ENCODE assay signal across 8 mouse cellular contexts in the genomic region with DNA sequence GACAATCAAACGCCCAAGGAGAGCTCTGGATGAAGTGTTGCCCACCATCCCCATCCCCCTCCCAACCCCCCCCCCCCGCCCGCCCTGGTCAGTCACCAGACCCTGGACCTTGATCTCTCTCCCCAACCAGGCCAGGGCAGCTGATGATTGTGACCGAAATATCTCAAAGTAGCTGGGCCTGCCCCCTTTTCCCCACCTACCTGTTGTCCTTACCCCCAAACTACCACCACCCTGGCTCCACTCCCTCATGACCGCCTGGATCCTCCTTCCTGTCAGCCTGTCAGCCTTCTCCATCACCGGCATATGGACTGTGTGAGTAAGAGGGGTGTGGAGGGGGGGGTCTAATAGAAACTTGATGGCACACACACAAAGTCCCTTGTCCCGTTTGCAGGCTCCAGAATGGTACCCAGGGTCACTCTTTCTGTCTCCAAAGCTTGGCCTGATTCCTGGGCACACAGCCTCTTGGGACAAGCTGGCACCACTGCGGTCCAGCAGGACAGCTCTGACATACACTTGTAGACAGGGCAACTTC. TPM values are rescaled to one million over a fixed set of nuclear protein-coding genes. Genes with fewer than 3 reads are reported as not detected.
DNase-seq lines count a peak whose midpoint lies in the region; ATAC-seq lines count a peak whose summit lies in the region.

No protein-coding gene starts in this region.

- H3K9me3 ChIP-seq in kidney, embryonic 14.5 days (ENCODE audit: control insufficient read depth, low read length) = no peaks in the 10 kb centered on the region
- H3K9me3 ChIP-seq in embryonic facial prominence, embryonic 12.5 days = no peaks in the 10 kb centered on the region
- no peaks in the 10 kb centered on the region for H3K9me3 ChIP-seq in hindbrain, embryonic 16.5 days (ENCODE audit: control insufficient read depth, low read length)
- H3K9me3 ChIP-seq in midbrain, embryonic 14.5 days (ENCODE audit: control insufficient read depth, low read length) = no peaks in the 10 kb centered on the region

- ATAC-seq in kidney, embryonic 14.5 days (ENCODE audit: low FRiP score, low TSS enrichment) = peak; percentile 13
- ATAC-seq in embryonic facial prominence, embryonic 12.5 days (ENCODE audit: insufficient number of reproducible peaks, insufficient read depth, low FRiP score, low TSS enrichment) = no peak; the same call in 1 of the 2 replicates
- peak; percentile 8; the same call in 1 of the 2 replicates for ATAC-seq in hindbrain, embryonic 16.5 days
- peak; percentile 2; the same call in 1 of the 2 replicates for ATAC-seq in midbrain, embryonic 14.5 days (ENCODE audit: low FRiP score, low TSS enrichment)

- intact Hi-C loops in left cerebral cortex, postnatal 14 days (cut with DNase I) = no loop called here

- no peak for DNase-seq in kidney, postnatal 14 days
- no peak for DNase-seq in midbrain, embryonic 14.5 days
- no peak for DNase-seq in left cerebral cortex, postnatal 14 days (ENCODE audit: low spot score in 2 of 2)
- DNase-seq in T-cell, adult 2 months (ENCODE audit: low spot score) = no peak
- no peak for DNase-seq in B cell, adult 2 months

- H3K27me3 ChIP-seq in kidney, embryonic 14.5 days (ENCODE audit: control insufficient read depth, insufficient read depth, low read length) = no peaks in the 10 kb centered on the region
- no peaks in the 10 kb centered on the region for H3K27me3 ChIP-seq in embryonic facial prominence, embryonic 12.5 days
- no peaks in the 10 kb centered on the region for H3K27me3 ChIP-seq in hindbrain, embryonic 16.5 days (replicated peaks; ENCODE audit: control insufficient read depth, insufficient read depth, low read length)
- no peaks in the 10 kb centered on the region for H3K27me3 ChIP-seq in midbrain, embryonic 14.5 days (ENCODE audit: control insufficient read depth, insufficient read depth, low read length)

- peak overlapping the region; percentile 88 for H3K4me2 ChIP-seq in kidney, embryonic 14.5 days (replicated peaks; ENCODE audit: low read depth, low read length)
- peak overlapping the region; percentile 92 for H3K4me2 ChIP-seq in embryonic facial prominence, embryonic 12.5 days (replicated peaks)
- peak overlapping the region; percentile 92 for H3K4me2 ChIP-seq in hindbrain, embryonic 16.5 days (ENCODE audit: low read length)
- H3K4me2 ChIP-seq in midbrain, embryonic 14.5 days (ENCODE audit: low read length) = peak overlapping the region; percentile 59

- peaks cover 9% of the 10 kb centered on the region for H3K4me1 ChIP-seq in kidney, embryonic 14.5 days (ENCODE audit: control insufficient read depth, insufficient read depth, low read length)
- H3K4me1 ChIP-seq in embryonic facial prominence, embryonic 12.5 days = peaks cover 39% of the 10 kb centered on the region; the same call in 1 of the 2 replicates
- H3K4me1 ChIP-seq in hindbrain, embryonic 16.5 days (ENCODE audit: control insufficient read depth, insufficient read depth, low read depth, low read length) = peaks cover 25% of the 10 kb centered on the region
- H3K4me1 ChIP-seq in midbrain, embryonic 14.5 days (ENCODE audit: control insufficient read depth, insufficient read depth, low read length) = peaks cover 15% of the 10 kb centered on the region; the same call in 1 of the 2 replicates

- 37% methylated on average over 8 of the region's 8 CpGs for WGBS in kidney, embryonic 14.5 days
- WGBS in embryonic facial prominence, embryonic 12.5 days = 35% methylated on average over 7 of the region's 8 CpGs
- WGBS in hindbrain, embryonic 16.5 days = 32% methylated on average over 6 of the region's 8 CpGs
- WGBS in midbrain, embryonic 14.5 days = 37% methylated on average over 8 of the region's 8 CpGs

- peak overlapping the region; percentile 59 for H3K4me3 ChIP-seq in kidney, embryonic 14.5 days (ENCODE audit: low read length)
- H3K4me3 ChIP-seq in embryonic facial prominence, embryonic 12.5 days = peak overlapping the region; percentile 54
- H3K4me3 ChIP-seq in hindbrain, embryonic 16.5 days (ENCODE audit: low read length) = peak overlapping the region; percentile 67
- H3K4me3 ChIP-seq in midbrain, embryonic 14.5 days (replicated peaks; ENCODE audit: low read depth, low read length) = peak overlapping the region; percentile 59

- H3K9ac ChIP-seq in kidney, embryonic 14.5 days (ENCODE audit: low read depth, low read length) = peak overlapping the region; percentile 50
- H3K9ac ChIP-seq in embryonic facial prominence, embryonic 12.5 days = peak overlapping the region; percentile 60
- H3K9ac ChIP-seq in hindbrain, embryonic 16.5 days (ENCODE audit: low read depth, low read length) = peak overlapping the region; percentile 83
- peak overlapping the region; percentile 68 for H3K9ac ChIP-seq in midbrain, embryonic 14.5 days (replicated peaks; ENCODE audit: low read length)

- H3K27ac ChIP-seq in kidney, embryonic 14.5 days (ENCODE audit: low read depth, low read length) = no peak overlapping the region
- H3K27ac ChIP-seq in embryonic facial prominence, embryonic 12.5 days = no peak overlapping the region
- H3K27ac ChIP-seq in hindbrain, embryonic 16.5 days (ENCODE audit: low read depth, low read length) = peak overlapping the region; percentile 63; the same call in 1 of the 2 replicates
- H3K27ac ChIP-seq in midbrain, embryonic 14.5 days (replicated peaks; ENCODE audit: low read depth, low read length) = no peak overlapping the region

- peaks cover 28% of the 10 kb centered on the region for H3K36me3 ChIP-seq in kidney, embryonic 14.5 days (ENCODE audit: control insufficient read depth, insufficient read depth, low read length)
- H3K36me3 ChIP-seq in embryonic facial prominence, embryonic 12.5 days = peaks cover 27% of the 10 kb centered on the region
- peaks cover 13% of the 10 kb centered on the region for H3K36me3 ChIP-seq in hindbrain, embryonic 16.5 days (ENCODE audit: control insufficient read depth, insufficient read depth, low read length)
- H3K36me3 ChIP-seq in midbrain, embryonic 14.5 days (ENCODE audit: control insufficient read depth, insufficient read depth, low read length) = peaks cover 28% of the 10 kb centered on the region

RNA-seq across cellular contexts. Expression of a gene that starts 0.8 kb away (rescaled TPM):
- 18.3 and 18.7 TPM in 2 replicates for polyA plus RNA-seq in kidney, embryonic 14.5 days (2014; fragmentation: Nextera tagmentation; extraction: Ambion mirVana)
- 8.9 and 9.7 TPM in 2 replicates for polyA plus RNA-seq in embryonic facial prominence, embryonic 12.5 days (2016; fragmentation: Nextera tagmentation; extraction: Ambion mirVana)
- polyA plus RNA-seq in hindbrain, embryonic 16.5 days (2015; fragmentation: Nextera tagmentation; extraction: Ambion mirVana) = 22.1 and 22.9 TPM in 2 replicates
- polyA plus RNA-seq in midbrain, embryonic 14.5 days (2014; fragmentation: Nextera tagmentation; extraction: Ambion mirVana) = 9.8 and 17.1 TPM in 2 replicates
- 10 to 100 TPM; 10.4 to 11.8 TPM for total RNA-seq in left cerebral cortex, postnatal 14 days (2021)

RNA-seq across cellular contexts. Expression of a gene that starts 8.9 kb away (rescaled TPM):
- 26.7 and 29.8 TPM in 2 replicates for polyA plus RNA-seq in kidney, embryonic 14.5 days (2014; fragmentation: Nextera tagmentation; extraction: Ambion mirVana)
- polyA plus RNA-seq in embryonic facial prominence, embryonic 12.5 days (2016; fragmentation: Nextera tagmentation; extraction: Ambion mirVana) = 30.0 and 33.0 TPM in 2 replicates
- 16.9 and 17.3 TPM in 2 replicates for polyA plus RNA-seq in hindbrain, embryonic 16.5 days (2015; fragmentation: Nextera tagmentation; extraction: Ambion mirVana)
- 14.6 and 16.0 TPM in 2 replicates for polyA plus RNA-seq in midbrain, embryonic 14.5 days (2014; fragmentation: Nextera tagmentation; extraction: Ambion mirVana)
- total RNA-seq in left cerebral cortex, postnatal 14 days (2021) = 10 to 100 TPM; 13.2 to 15.4 TPM

RNA-seq across cellular contexts. Expression of a gene that starts 10.7 kb away (rescaled TPM):
- polyA plus RNA-seq in kidney, embryonic 14.5 days (2014; fragmentation: Nextera tagmentation; extraction: Ambion mirVana) = 103 and 106 TPM in 2 replicates
- polyA plus RNA-seq in embryonic facial prominence, embryonic 12.5 days (2016; fragmentation: Nextera tagmentation; extraction: Ambion mirVana) = 80.2 and 88.0 TPM in 2 replicates
- polyA plus RNA-seq in hindbrain, embryonic 16.5 days (2015; fragmentation: Nextera tagmentation; extraction: Ambion mirVana) = 127 and 137 TPM in 2 replicates
- 116 and 122 TPM in 2 replicates for polyA plus RNA-seq in midbrain, embryonic 14.5 days (2014; fragmentation: Nextera tagmentation; extraction: Ambion mirVana)
- total RNA-seq in left cerebral cortex, postnatal 14 days (2021) = 10 to 100 TPM; 70.4 to 73.7 TPM

RNA-seq across cellular contexts. Expression of a gene that starts 11.1 kb away (rescaled TPM):
- polyA plus RNA-seq in kidney, embryonic 14.5 days (2014; fragmentation: Nextera tagmentation; extraction: Ambion mirVana) = 51.3 and 69.1 TPM in 2 replicates
- polyA plus RNA-seq in embryonic facial prominence, embryonic 12.5 days (2016; fragmentation: Nextera tagmentation; extraction: Ambion mirVana) = 64.5 and 67.4 TPM in 2 replicates
- polyA plus RNA-seq in hindbrain, embryonic 16.5 days (2015; fragmentation: Nextera tagmentation; extraction: Ambion mirVana) = 34.2 and 40.3 TPM in 2 replicates
- 47.8 and 60.6 TPM in 2 replicates for polyA plus RNA-seq in midbrain, embryonic 14.5 days (2014; fragmentation: Nextera tagmentation; extraction: Ambion mirVana)
- total RNA-seq in left cerebral cortex, postnatal 14 days (2021) = 10 to 100 TPM; 34.3 to 34.9 TPM

RNA-seq across cellular contexts. Expression of a gene that starts 24.2 kb away (rescaled TPM):
- 32.1 and 38.4 TPM in 2 replicates for polyA plus RNA-seq in kidney, embryonic 14.5 days (2014; fragmentation: Nextera tagmentation; extraction: Ambion mirVana)
- 14.5 and 19.9 TPM in 2 replicates for polyA plus RNA-seq in embryonic facial prominence, embryonic 12.5 days (2016; fragmentation: Nextera tagmentation; extraction: Ambion mirVana)
- 16.2 and 20.1 TPM in 2 replicates for polyA plus RNA-seq in hindbrain, embryonic 16.5 days (2015; fragmentation: Nextera tagmentation; extraction: Ambion mirVana)
- polyA plus RNA-seq in midbrain, embryonic 14.5 days (2014; fragmentation: Nextera tagmentation; extraction: Ambion mirVana) = 3.2 and 15.2 TPM in 2 replicates
- total RNA-seq in left cerebral cortex, postnatal 14 days (2021) = 1 to 10 TPM; 4.2 to 7.1 TPM
